Mouse (Mus musculus) kidney, embryonic 15.5 days (tissue): ENCODE results near the gene Nckap5l. TPM values are rescaled to one million over a fixed set of nuclear protein-coding genes. Genes with fewer than 3 reads are reported as not detected.
"Not testable (repeated sequence)": the region's sequence is repeated elsewhere in the genome, so short reads cannot be mapped to it uniquely, and the experiment has no call there.

ENCODE experiments used
- ATAC-seq: fragments of 200-750 bp; cut with Nextera tagmentation; replicated peaks from 2 replicates; pipeline ENCODE4 v1.8.0; 2017; ENCODE audit warnings: moderate TSS enrichment; ENCODE audit not compliant: low FRiP score
- H3K27ac ChIP-seq: fragments of 300-500 bp; sonication (generic); 2 replicates; pipeline ENCODE4 v1.5.1; 2015; ENCODE audit warnings: mild to moderate bottlenecking, inconsistent platforms
- H3K27me3 ChIP-seq: fragments of 300-500 bp; sonication (generic); 2 replicates; pipeline ENCODE4 v1.6.1; 2015; ENCODE audit warnings: inconsistent platforms
- H3K36me3 ChIP-seq: fragments of 300-500 bp; sonication (generic); 2 replicates; pipeline ENCODE4 v1.6.1; 2015; ENCODE audit warnings: inconsistent platforms
- H3K4me1 ChIP-seq: fragments of 300-500 bp; sonication (generic); 2 replicates; pipeline ENCODE4 v1.6.1; 2015; ENCODE audit warnings: inconsistent platforms
- H3K4me2 ChIP-seq: fragments of 300-500 bp; sonication (generic); 2 replicates; pipeline ENCODE4 v1.6.1; 2015; ENCODE audit warnings: moderate library complexity, mild to moderate bottlenecking, inconsistent platforms
- H3K4me3 ChIP-seq: fragments of 300-500 bp; sonication (generic); replicated peaks from 2 replicates; pipeline ENCODE4 v1.5.1; 2015; ENCODE audit warnings: mild to moderate bottlenecking, inconsistent platforms
- H3K9ac ChIP-seq: fragments of 300-500 bp; sonication (generic); 2 replicates; pipeline ENCODE4 v1.6.1; 2015; ENCODE audit warnings: mild to moderate bottlenecking, inconsistent platforms
- H3K9me3 ChIP-seq: fragments of 300-500 bp; sonication (generic); replicated peaks from 2 replicates; pipeline ENCODE4 v1.6.1; 2016; ENCODE audit warnings: inconsistent platforms
- WGBS: fragments of 180-500 bp; shearing (Covaris S2); methylation state at CpG from one replicate; pipeline ENCODE4 v1.1.7; 2015; ENCODE audit warnings: mixed read lengths; 5-methylcytosine and 5-hydroxymethylcytosine counted together
- polyA plus RNA-seq: library from polyadenylated mRNA; unstranded; fragments of >200 nt; fragmentation: Nextera tagmentation; extraction: Ambion mirVana; gene quantifications from 2 replicates; pipeline ENCODE4 v1.2.1, GENCODE M21; 2015

Gene Nckap5l
- polyA plus RNA-seq, 1 experiment from 2014 or later = 11.1 TPM

- no peak for ATAC-seq
- WGBS = 50% methylated on average over 7 of the region's 7 CpGs
Observed at GRCm38 (mm10) chr15:99390472-99391401, 66.8 kb downstream of the Nckap5l start.

DNA sequence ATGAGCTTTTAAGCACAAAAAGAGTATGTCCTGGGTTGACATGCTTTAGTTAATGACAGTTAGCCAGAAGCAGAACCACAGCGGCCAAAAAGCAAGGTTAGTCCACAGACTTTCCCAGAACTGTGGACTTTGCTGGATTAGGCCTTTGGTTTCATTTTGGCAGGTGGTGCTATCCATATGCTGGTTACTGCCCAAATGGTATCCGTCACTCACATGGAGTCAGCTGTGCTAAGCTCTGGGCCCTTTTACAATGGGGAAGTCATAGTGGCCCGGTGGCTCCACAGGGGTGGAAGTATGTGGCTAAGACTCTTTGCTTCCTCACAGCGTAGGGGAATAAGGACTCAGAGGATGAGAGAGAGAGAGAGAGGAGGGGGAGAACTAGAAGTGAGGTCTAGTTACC is 69.6 kb downstream of the Nckap5l start:
- Histone ChIP-seq H3K4me2 (no peak overlapping the region), H3K9me3 (no peaks in the 10 kb centered on the region), H3K27me3 (no peaks in the 10 kb centered on the region), H3K9ac (no peak overlapping the region), H3K4me1 (peaks cover 14% of the 10 kb centered on the region), H3K36me3 (no peaks in the 10 kb centered on the region), H3K4me3 (no peak overlapping the region), H3K27ac (no peak overlapping the region)
- ATAC-seq = no peak
- WGBS = 74% methylated on average over 4 of the region's 4 CpGs

More at GRCm38 (mm10) chr15:99390472-99391401, 66.8 kb downstream of the Nckap5l start:
- H3K36me3 ChIP-seq = no peaks in the 10 kb centered on the region
- no peak overlapping the region for H3K4me3 ChIP-seq
- H3K9me3 ChIP-seq = no peaks in the 10 kb centered on the region
- H3K9ac ChIP-seq = no peak overlapping the region
- H3K27ac ChIP-seq = no peak overlapping the region
- H3K27me3 ChIP-seq = no peaks in the 10 kb centered on the region
- peaks cover 25% of the 10 kb centered on the region for H3K4me1 ChIP-seq
- no peak overlapping the region for H3K4me2 ChIP-seq

DNA sequence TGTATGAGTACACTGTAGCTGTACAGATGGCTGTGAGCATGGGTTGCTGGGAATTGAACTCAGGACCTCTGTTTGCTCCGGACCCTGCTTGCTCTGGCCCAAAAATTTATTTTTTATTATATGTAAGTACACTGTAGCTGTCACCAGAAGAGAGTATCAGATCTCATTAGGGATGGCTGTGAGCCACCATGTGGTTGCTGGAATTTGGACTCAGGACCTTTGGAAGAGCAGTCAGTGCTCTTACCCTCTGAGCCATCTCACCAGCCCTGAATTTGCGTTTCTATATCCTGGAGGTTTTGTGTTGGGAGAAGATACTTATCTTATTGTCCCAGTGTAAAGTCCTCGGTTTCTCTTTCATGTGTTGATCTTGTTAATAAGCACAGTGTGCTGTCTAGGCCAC is 70.8 kb downstream of the Nckap5l start:
- Histone ChIP-seq H3K9me3 (no peaks in the 10 kb centered on the region), H3K36me3 (no peaks in the 10 kb centered on the region), H3K27ac (no peak overlapping the region), H3K27me3 (no peaks in the 10 kb centered on the region), H3K9ac (no peak overlapping the region), H3K4me2 (no peak overlapping the region), H3K4me3 (no peak overlapping the region), H3K4me1 (peaks cover 14% of the 10 kb centered on the region)
- WGBS = 76% methylated on average over 3 of the region's 3 CpGs
- ATAC-seq = no peak

- 67% methylated on average over 3 of the region's 3 CpGs for WGBS
Observed at GRCm38 (mm10) chr15:99386110-99386509, 71.4 kb downstream of the Nckap5l start.

DNA sequence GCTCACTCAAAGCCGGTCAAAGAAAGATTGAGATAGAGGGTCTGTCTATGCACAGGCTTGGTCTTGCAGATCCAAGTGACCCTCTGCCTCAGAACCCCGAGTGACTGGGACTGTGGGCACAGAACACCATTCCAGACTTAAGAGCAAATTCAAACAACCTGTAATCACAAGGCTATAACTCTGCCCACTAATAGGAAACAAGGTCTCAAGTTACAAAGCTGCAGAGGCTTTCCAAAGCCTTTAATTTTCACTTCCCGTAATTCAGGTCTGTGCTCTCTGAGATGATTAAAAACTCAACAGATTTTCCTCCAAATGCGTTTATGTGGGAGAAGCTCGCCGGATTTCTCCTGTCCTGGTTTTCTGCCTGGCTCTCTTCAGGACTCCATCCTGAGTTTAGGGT is 73.5 kb downstream of the Nckap5l start:
- no peak for ATAC-seq

More at GRCm38 (mm10) chr15:99386110-99386509, 71.4 kb downstream of the Nckap5l start:
- H3K9me3 ChIP-seq, H3K9ac ChIP-seq, H3K4me3 ChIP-seq, H3K4me2 ChIP-seq, H3K27me3 ChIP-seq, H3K27ac ChIP-seq, H3K36me3 ChIP-seq, ATAC-seq: not testable (repeated sequence)
- H3K4me1 ChIP-seq = peaks cover 14% of the 10 kb centered on the region

GRCm38 (mm10) chr15:99382893-99383292 is 74.7 kb downstream of the Nckap5l start:
- H3K9ac ChIP-seq = no peak overlapping the region
- 0 out of 2 replicates have a peak overlapping the region, but pooled peaks have one; percentile 20 for H3K27ac ChIP-seq
- H3K36me3 ChIP-seq = no peaks in the 10 kb centered on the region
- H3K4me1 ChIP-seq = peaks cover 14% of the 10 kb centered on the region
- H3K27me3 ChIP-seq = no peaks in the 10 kb centered on the region
- H3K9me3 ChIP-seq = peaks cover 4% of the 10 kb centered on the region; the same call in 1 of the 2 replicates
- no peak overlapping the region for H3K4me2 ChIP-seq
- no peak overlapping the region for H3K4me3 ChIP-seq
- ATAC-seq = peak; percentile 89

More for the DNA sequence above, 73.5 kb downstream of the Nckap5l start:
- Histone ChIP-seq H3K27me3 (no peaks in the 10 kb centered on the region), H3K36me3 (no peaks in the 10 kb centered on the region), H3K4me2 (no peak overlapping the region), H3K4me3 (no peak overlapping the region), H3K27ac (peak overlapping the region; percentile 69), H3K4me1 (peaks cover 14% of the 10 kb centered on the region), H3K9ac (no peak overlapping the region), H3K9me3 (no peaks in the 10 kb centered on the region)
- 25% methylated on average over 6 of the region's 6 CpGs for WGBS

DNA sequence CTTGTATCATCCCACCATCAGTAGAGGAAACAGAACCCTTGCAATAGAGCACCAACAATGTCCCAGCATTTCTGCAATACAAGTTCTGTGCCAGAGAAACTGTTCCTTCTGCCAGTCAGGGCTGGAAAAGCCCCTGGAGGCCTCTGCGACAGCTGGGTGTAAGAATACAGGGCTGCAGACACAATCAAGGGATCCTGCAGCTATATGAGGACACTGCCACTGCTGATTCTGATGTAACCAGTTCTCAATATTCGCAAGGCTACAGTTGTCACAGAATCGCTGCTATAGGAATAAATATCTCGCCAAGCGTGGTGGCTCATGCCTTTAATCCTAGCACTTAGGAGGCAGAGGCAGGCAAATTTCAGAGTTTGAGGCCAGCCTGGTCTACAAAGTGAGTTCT is 81.3 kb downstream of the Nckap5l start:
- Histone ChIP-seq H3K36me3 (no peaks in the 10 kb centered on the region), H3K9ac (no peak overlapping the region), H3K9me3 (peaks cover 4% of the 10 kb centered on the region; the same call in 1 of the 2 replicates), H3K27ac (no peak overlapping the region), H3K27me3 (no peaks in the 10 kb centered on the region), H3K4me3 (no peak overlapping the region), H3K4me2 (no peak overlapping the region), H3K4me1 (0 out of 2 replicates have a peak, but pooled peaks cover 3% of the 10 kb centered on the region)
- WGBS = 86% methylated on average over 5 of the region's 5 CpGs
- ATAC-seq = no peak

DNA sequence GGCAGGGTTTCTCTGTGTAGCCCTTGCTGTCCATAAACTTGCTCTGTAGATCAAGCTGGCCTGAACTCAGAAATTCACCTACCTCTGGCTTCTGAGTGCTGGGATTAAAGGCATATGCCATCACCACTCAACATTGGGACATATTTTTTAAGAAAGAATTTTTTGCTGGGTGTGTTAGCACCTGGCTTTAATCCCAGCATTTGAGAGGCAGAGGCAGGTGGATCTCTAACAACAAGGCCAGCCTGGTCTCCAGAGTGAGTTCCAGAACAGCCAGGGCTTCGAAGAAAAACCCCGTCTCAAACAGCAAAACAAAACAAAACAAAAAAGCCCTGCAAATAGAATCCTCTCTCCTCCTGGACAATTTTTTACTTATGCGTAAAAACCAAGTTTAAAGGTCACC is 82.0 kb downstream of the Nckap5l start:
- no peak overlapping the region for H3K9ac ChIP-seq
- WGBS = 88% methylated on average over 3 of the region's 3 CpGs
- no peak overlapping the region for H3K4me3 ChIP-seq

DNA sequence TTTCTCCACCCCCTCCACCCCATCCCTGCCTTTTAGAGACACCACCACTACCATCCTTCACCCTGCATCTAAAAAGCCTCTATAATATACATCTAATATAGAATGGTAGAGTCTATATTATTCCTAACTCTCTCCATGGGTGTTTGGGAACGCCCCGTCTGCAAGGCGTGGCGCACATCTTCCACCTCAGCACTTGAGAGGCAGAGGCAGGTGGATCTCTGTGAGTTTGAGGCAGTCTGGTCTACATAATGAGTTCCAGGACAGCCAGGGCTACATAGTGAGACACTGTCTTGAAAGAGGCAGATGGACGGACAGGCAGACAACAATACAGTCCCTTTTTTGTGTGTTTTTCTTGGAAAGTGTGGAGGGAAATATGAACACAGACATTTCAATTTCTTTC is 82.5 kb downstream of the Nckap5l start:
- no peak for ATAC-seq
- no peak overlapping the region for H3K4me3 ChIP-seq
- H3K4me2 ChIP-seq = no peak overlapping the region
- peaks cover 4% of the 10 kb centered on the region; the same call in 1 of the 2 replicates for H3K9me3 ChIP-seq
- H3K36me3 ChIP-seq = no peaks in the 10 kb centered on the region
- H3K27me3 ChIP-seq = no peaks in the 10 kb centered on the region
- H3K27ac ChIP-seq = no peak overlapping the region
- no peak overlapping the region for H3K9ac ChIP-seq
- 90% methylated on average over 5 of the region's 5 CpGs for WGBS
- 0 out of 2 replicates have a peak, but pooled peaks cover 5% of the 10 kb centered on the region for H3K4me1 ChIP-seq

More for the DNA sequence above, 82.0 kb downstream of the Nckap5l start:
- Histone ChIP-seq H3K9me3 (peaks cover 4% of the 10 kb centered on the region; the same call in 1 of the 2 replicates), H3K27ac (no peak overlapping the region), H3K4me2 (no peak overlapping the region), H3K27me3 (no peaks in the 10 kb centered on the region), H3K4me1 (0 out of 2 replicates have a peak, but pooled peaks cover 4% of the 10 kb centered on the region), H3K36me3 (no peaks in the 10 kb centered on the region)
- no peak for ATAC-seq

DNA sequence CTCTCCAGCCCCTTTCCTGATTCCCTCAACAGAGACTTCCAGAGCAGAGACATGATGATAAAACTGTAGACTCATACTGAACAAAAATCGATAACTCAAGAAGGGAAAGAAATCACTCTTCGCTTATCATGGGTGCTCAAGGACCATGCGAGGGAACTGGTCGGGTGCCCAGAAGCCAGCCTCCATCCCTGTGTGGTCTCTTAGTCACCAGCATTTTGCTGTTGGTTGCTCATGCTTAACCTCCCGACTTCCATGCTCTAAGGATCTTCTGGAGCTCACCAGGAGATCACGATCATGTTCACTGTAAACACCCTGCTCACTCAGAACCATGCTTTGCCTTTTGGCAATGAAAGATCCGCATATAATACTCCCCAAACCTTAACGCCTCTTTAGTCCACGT is 84.8 kb downstream of the Nckap5l start:
- Histone ChIP-seq H3K27me3 (no peaks in the 10 kb centered on the region), H3K27ac (no peak overlapping the region), H3K36me3 (no peaks in the 10 kb centered on the region), H3K9me3 (no peaks in the 10 kb centered on the region), H3K9ac (no peak overlapping the region), H3K4me1 (peaks cover 22% of the 10 kb centered on the region), H3K4me3 (no peak overlapping the region), H3K4me2 (no peak overlapping the region)
- WGBS = 66% methylated on average over 9 of the region's 9 CpGs
- ATAC-seq = no peak
